Mouse (Mus musculus) ES-E14 (cell line): ENCODE measurements around the gene Hdac4. TPM values are rescaled to one million over a fixed set of nuclear protein-coding genes. Genes with fewer than 3 reads are reported as not detected.

Experiments used
- DNase-seq: peaks from one replicate; pipeline ENCODE4 v3.0.0-alpha.2; 2013; ENCODE audit warnings: low read depth, low spot score
- H3K27ac ChIP-seq: 2 replicates; pipeline ENCODE4 v1.5.1; 2012; ENCODE audit warnings: low read depth, mild to moderate bottlenecking, low read length, moderate library complexity, mixed read lengths; ENCODE audit not compliant: poor library complexity, insufficient read depth, severe bottlenecking
- H3K36me3 ChIP-seq: 2 replicates; pipeline ENCODE4 v1.6.1; 2012; ENCODE audit warnings: mild to moderate bottlenecking, low read length, moderate library complexity, mixed read lengths; ENCODE audit not compliant: control insufficient read depth, poor library complexity, insufficient read depth, severe bottlenecking
- H3K4me1 ChIP-seq, 2 experiments: fragments of 150-350 bp in 1 of 2; sonication (generic) in 1 of 2; 2 replicates each; pipeline ENCODE4 v1.6.1; 2012; ENCODE audit warnings: low read length in 2 of 2, mild to moderate bottlenecking in 1 of 2, mixed read lengths in 1 of 2; ENCODE audit not compliant: control insufficient read depth in 2 of 2, insufficient read depth in 2 of 2, poor library complexity in 1 of 2
- H3K4me3 ChIP-seq, 2 experiments: fragments of 150-350 bp in 1 of 2; sonication (generic) in 1 of 2; 2 replicates each; pipeline ENCODE4 v1.5.1; 2012; ENCODE audit warnings: low read length in 2 of 2, low read depth in 1 of 2, mild to moderate bottlenecking in 1 of 2, mixed read lengths in 1 of 2; ENCODE audit not compliant: insufficient read depth in 1 of 2, poor library complexity in 1 of 2, severe bottlenecking in 1 of 2
- H3K9ac ChIP-seq: 2 replicates; pipeline ENCODE4 v1.6.1; 2012; ENCODE audit warnings: low read depth, mild to moderate bottlenecking, low read length, mixed read lengths; ENCODE audit not compliant: poor library complexity, insufficient read depth, severe bottlenecking
- H3K9me3 ChIP-seq: fragments of 150-350 bp; sonication (generic); 2 replicates; pipeline ENCODE4 v1.6.1; 2012; ENCODE audit warnings: low read depth, mild to moderate bottlenecking, low read length; ENCODE audit not compliant: control insufficient read depth, insufficient read depth
- CHD2 ChIP-seq: IDR thresholded peaks from 2 replicates; pipeline ENCODE4 v1.6.1; 2014; ENCODE audit warnings: mild to moderate bottlenecking, low read depth, low read length, inconsistent platforms
- HCFC1 ChIP-seq: IDR thresholded peaks from 2 replicates; pipeline ENCODE4 v1.6.1; 2012; ENCODE audit warnings: low read length, inconsistent platforms, borderline replicate concordance; ENCODE audit not compliant: insufficient read depth
- MAFK ChIP-seq: IDR thresholded peaks from 2 replicates; pipeline ENCODE4 v1.6.1; 2014; ENCODE audit warnings: mild to moderate bottlenecking, low read depth, low read length, inconsistent platforms; ENCODE audit not compliant: insufficient read depth
- ZC3H11A ChIP-seq: IDR thresholded peaks from 2 replicates; pipeline ENCODE4 v1.6.1; 2012; ENCODE audit warnings: low read depth, mild to moderate bottlenecking, inconsistent platforms, low read length, borderline replicate concordance
- ZNF384 ChIP-seq: IDR thresholded peaks from 2 replicates; pipeline ENCODE4 v1.6.1; 2012; ENCODE audit warnings: low read depth, low read length, inconsistent platforms
- in situ Hi-C, 2 experiments: fragments of 600-800 bp; cut with MboI; formaldehyde crosslinking; loops; one replicate each; pipeline ENCODE4 v1.15.1; 2025; ENCODE audit warnings: low sequenced_read_pairs in 2 of 2, inconsistent platforms in 1 of 2; ENCODE audit not compliant: unreplicated experiment in 2 of 2
- total RNA-seq: library from RNA; depleted of rRNA; stranded (reverse); fragments of 300-350 nt; gene quantifications from 2 replicates; pipeline ENCODE4 v1.2.3, GENCODE M21; 2012

Gene Hdac4
- total RNA-seq, 1 experiment = 24.1 TPM

DNA sequence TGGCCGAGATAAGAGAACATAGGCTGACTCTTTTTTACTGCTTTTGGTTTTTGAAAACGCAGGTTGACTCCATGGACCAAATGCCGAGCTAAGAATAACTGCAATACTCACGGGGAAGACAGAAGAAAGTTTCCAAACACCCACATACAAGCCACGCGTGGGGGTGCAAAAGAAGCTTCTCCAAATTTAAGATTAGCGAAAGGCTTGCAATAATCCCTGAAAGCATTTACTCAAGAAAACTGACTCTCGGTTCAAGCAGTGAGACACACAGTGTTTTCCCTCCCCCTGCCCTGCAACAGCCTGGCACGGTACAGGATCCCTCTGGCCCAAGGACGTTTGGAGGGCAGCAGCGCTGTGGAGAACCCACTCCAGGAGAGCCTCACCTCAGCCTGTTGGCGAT, 315.3 kb downstream of the Hdac4 start:
- H3K36me3 ChIP-seq = no peaks in the 10 kb centered on the region
- no peak overlapping the region for H3K4me3 ChIP-seq
- no peak overlapping the region for H3K27ac ChIP-seq
- H3K9me3 ChIP-seq = no peaks in the 10 kb centered on the region
- no peaks in the 10 kb centered on the region for H3K4me1 ChIP-seq
- no peak for DNase-seq
- TF ChIP-seq ZC3H11A (no peak), ZNF384 (no peak), HCFC1 (no peak), MAFK (no peak), CHD2 (no peak)
- in situ Hi-C loops = no loop called here
- no peak overlapping the region for H3K9ac ChIP-seq
